Mouse (Mus musculus) cerebral cortex, adult 2 months (tissue): Measurements from ENCODE around the gene Tmprss12.

Experiments
- WGBS: fragments of 180-500 bp; shearing (Covaris S2); methylation state at CpG from one replicate; pipeline ENCODE4 v1.1.7; 2018; 5-methylcytosine and 5-hydroxymethylcytosine counted together

Gene Tmprss12

GRCm38 (mm10) chr15:100280626-100281025 is at the start of gene Tmprss12:
Gene Tmprss12 (plus strand): TSS chr15:100280837.
- 96% methylated on average over 20 of the region's 20 CpGs for WGBS

- WGBS = 80% methylated on average over 14 of the region's 14 CpGs
These were observed 48.8 kb upstream of the Tmprss12 start for GRCm38 (mm10) chr15:100231616-100232525.

- WGBS = 57% methylated on average over 12 of the region's 12 CpGs
These were observed 45.2 kb upstream of the Tmprss12 start for GRCm38 (mm10) chr15:100235208-100235965.

DNA sequence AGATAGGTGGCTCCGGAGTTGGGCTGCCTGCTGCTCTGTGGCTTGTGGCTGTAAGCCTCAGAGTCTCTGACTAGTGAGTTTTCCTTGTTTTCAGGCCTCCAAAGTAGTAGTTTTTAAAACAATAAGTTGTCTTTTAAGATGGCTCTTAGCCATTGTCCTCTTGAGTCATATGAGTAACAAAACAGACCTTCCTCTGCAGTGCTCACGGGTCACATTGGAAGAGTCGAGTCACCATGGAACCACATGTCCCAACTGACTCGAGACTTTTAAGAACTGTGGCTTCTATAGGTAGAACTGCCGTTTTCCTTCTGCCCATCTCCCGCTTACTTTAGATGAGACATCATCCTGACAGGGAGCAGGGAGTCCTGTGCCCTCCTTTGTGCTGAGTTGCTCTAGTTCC is 43.7 kb upstream of the Tmprss12 start:
- WGBS = 65% methylated on average over 6 of the region's 6 CpGs

GRCm38 (mm10) chr15:100241780-100242179 is 38.9 kb upstream of the Tmprss12 start:
- 79% methylated on average over 6 of the region's 6 CpGs for WGBS

GRCm38 (mm10) chr15:100245951-100246350 is 34.7 kb upstream of the Tmprss12 start:
- WGBS = 84% methylated on average over 7 of the region's 7 CpGs

GRCm38 (mm10) chr15:100247296-100247695 is 33.3 kb upstream of the Tmprss12 start:
- 92% methylated on average over 9 of the region's 9 CpGs for WGBS

DNA sequence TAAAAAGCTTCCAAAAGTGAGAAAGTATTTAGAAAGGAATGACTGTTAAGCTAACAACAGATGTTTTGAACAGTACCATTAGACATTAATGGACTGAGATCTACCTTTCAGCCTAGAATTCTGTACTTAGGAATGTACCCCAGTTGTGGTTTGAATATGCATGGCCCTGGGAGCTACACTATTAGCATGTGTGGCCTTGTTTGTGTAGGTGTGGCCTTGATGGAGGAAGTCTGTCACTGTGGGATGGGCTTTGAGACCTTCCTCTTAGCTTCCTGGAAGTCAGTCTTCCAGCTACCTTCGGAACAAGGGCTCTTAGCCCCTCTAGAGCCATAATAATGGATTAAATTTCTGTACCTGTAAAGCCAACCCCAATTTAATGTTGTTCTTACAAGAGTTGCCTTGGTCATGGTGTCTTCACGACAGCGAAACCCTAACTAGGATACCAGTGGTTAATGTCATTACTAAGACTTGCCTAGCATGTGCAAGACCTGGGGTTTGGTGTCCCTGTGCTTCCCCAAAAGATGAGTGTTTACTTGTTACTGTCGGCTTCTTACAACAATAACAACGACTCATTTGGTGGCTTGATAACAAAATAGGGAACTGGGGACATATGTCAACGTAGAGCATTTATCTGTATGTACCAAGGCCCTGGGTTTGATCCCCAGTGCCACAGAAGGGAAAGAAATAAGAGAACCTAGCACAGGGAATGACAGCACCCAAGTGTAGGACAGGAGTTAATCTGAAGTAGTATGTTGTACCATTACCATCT is 31.8 kb upstream of the Tmprss12 start:
- 91% methylated on average over 6 of the region's 6 CpGs for WGBS

DNA sequence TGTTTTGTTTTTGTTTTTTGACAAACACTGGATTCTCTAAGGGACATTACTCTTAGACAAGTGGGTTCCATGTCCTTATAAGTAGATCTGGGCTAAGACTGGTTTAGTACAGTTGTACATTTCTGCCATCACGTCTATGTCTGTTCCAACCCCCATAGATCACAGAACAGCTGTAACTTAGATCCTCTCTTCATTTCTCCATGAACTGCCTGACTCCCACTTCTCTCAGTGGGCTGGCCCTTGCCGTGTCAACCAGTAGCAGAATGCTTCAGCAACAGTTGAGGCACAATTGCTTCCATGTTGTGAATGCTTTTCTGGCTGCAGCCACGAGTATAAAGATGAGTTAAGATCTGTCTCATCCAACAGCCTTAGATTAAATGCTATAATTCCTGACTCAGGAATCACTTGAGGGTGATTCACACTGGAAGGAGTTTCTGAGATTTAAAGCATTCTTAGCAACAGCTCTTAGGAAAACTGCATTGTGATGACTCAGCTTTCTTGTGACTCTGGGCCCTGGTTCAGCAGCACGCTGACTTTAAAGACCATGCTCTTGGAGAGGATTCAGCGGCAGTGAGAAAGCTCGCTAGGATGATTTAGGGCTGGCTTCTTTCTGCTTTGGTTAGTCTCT is 29.4 kb upstream of the Tmprss12 start:
- 45% methylated on average over 6 of the region's 6 CpGs for WGBS

DNA sequence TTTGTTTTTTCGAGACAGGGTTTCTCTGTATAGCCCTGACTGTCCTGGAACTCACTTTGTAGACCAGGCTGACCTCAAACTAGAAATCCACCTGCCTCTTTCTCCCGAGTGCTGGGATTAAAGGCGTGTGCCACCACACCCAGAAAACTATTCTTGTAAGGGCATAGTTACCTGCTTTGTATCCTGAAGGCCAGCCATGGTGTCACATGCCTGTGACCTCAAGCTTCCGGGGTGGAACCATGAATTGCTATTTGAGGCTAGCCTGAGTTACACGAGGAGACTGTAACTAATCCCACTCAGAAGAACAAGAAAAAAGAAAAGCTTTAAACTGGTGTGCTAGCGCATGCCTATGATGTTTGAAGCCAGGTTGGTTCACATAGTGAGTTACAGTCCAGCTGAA is 24.3 kb upstream of the Tmprss12 start:
- 82% methylated on average over 6 of the region's 6 CpGs for WGBS

- 72% methylated on average over 5 of the region's 5 CpGs for WGBS
These were observed 23.3 kb upstream of the Tmprss12 start for GRCm38 (mm10) chr15:100257305-100257704.

DNA sequence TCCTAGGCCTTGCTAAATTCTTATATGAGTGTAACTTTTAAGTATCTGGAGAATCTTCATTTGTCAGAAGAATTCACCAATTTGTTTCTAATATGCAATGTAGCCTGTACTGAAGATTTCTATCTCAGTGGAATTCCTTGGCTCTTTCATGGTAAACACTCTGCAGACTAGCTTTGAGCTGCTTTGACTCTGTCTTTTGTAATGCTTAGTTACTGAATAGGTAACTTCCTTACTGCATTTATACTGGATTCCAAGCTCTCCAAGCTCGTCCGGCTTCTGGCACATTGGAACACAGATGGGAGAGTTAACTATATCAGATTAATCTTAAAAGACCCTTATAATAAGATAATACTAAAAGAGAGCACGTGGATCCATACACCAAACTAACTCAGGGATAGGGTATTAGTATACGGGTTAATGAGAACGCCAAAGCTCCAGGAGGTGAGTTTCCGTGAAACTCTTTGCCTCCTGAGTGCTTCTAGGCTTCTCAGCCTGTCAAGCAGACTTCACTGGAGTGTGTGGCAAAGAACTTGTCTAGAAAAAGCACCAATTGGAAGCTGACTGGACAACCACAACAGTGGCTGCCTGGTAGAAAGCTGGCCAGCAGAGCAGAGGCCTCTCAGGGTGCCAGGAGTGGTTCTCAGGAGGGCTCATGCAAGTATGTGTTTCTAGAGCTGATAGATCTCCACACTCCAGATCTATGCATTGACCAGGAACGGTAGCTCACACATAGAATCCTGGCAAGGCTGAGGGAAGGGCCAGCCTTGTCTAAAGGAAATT is 21.8 kb upstream of the Tmprss12 start:
- 95% methylated on average over 7 of the region's 7 CpGs for WGBS

GRCm38 (mm10) chr15:100260351-100260750 is 20.3 kb upstream of the Tmprss12 start:
- WGBS = 92% methylated on average over 6 of the region's 7 CpGs

DNA sequence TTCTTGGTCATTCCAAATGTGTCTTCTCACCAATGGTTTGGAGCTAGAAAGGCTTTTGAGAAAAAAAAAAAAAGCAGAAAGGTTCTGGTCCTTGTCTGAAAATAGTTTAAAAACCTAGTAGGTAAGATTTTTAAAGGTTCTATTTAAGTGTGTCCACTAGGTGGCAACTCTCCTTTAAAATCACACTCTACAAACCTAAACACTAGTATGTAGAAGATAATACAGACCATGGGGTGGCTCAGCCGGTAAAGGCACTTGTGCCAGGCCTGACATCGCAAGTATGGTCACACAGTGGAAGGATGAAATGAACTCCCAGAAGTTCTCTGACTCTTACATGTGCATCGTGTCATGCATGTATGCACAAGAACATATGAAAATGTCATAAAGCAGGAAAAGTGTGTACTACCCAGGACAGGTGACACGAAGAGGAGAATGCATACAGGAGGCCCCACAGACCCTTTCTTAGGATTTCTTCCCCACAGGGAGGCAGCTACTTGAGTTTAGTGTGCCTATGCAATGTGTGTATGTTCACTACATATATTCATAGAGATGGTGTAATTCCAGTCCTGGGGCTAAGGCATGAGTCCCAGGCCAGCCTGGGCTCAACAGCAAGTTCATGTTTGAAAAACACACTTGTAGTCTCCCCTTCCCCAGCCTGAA is 17.3 kb upstream of the Tmprss12 start:
- 23% methylated on average over 4 of the region's 4 CpGs for WGBS

GRCm38 (mm10) chr15:100265586-100266325 is 14.9 kb upstream of the Tmprss12 start:
- 76% methylated on average over 4 of the region's 5 CpGs for WGBS

GRCm38 (mm10) chr15:100268916-100269315 is 11.7 kb upstream of the Tmprss12 start:
- 78% methylated on average over 2 of the region's 2 CpGs for WGBS

- WGBS = 37% methylated on average over 9 of the region's 9 CpGs
These were observed 10.9 kb upstream of the Tmprss12 start for GRCm38 (mm10) chr15:100269776-100270175.

DNA sequence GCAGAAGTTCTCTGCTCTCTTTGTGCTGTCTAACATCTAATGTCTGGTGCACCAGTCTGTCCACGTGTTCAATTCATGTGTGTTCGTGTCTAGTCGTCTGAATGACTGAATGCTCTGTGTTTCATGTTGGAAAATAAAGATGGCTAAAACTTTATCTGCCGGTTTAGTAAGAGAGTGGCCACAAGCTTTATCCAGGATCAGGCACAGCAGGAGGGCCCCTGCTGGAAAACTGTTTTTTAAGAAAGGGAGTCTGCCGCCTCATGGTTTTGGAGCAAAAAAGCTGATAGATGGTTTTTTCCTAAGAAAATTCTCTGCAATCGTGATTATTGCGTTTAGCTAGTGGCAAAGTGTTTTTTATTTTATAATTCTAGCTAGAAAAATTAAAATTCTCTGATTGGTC is 10.0 kb upstream of the Tmprss12 start:
- WGBS = 57% methylated on average over 7 of the region's 7 CpGs

DNA sequence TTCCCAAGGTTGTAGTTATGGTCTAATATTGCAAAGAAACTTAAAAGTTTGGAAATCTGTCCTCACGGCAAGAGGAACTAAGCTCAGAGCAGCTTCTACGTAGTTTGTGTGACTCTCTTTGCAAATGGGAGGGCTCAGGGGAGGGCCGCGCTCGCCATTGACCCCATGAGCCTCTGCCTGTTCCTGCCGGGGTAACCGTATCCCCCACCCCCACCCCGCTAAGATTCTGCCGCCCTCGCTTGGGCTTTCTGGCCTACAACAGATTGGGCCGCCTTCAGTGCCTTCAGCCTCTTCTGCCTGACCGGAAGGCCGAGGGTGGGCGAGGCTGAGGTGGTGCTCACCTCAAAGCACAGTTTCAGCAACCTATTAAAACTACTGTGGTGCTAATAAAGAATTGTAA is 9.2 kb upstream of the Tmprss12 start:
- WGBS = 72% methylated on average over 14 of the region's 14 CpGs
